Mouse (Mus musculus) ovary, adult 10 weeks (tissue): ENCODE measurements around the gene Eaf1. TPM values are rescaled to one million over a fixed set of nuclear protein-coding genes. Genes with fewer than 3 reads are reported as not detected.

Experiments
- polyA plus RNA-seq: library from polyadenylated mRNA; stranded (reverse); fragments of 350-450 nt; fragmentation: Illumina TruSeq; extraction: RNeasy Lipid Tissue Mini Kit (QIAGEN cat#74804); gene quantifications from one replicate; pipeline ENCODE4 v1.2.3, GENCODE M21; 2014

The Eaf1 gene
- polyA plus RNA-seq: 44.0 TPM

GRCm38 (mm10) chr14:31494349-31494974 is at the start of gene Eaf1:
Gene Eaf1, plus strand, starts transcription at chr14:31494399.

GRCm38 (mm10) chr14:31494975-31495455 is 816 bp downstream of the Eaf1 start, which contains the start of gene Mettl6:
Gene Mettl6, minus strand, starts transcription at chr14:31495040.

Other genes starting within 250 kb of the Eaf1 start
- gene Phf7, start 243.1 kb upstream of the Eaf1 start, polyA plus RNA-seq: 9.7 TPM
- 6.2 TPM for gene Bap1, start 242.9 kb upstream of the Eaf1 start, polyA plus RNA-seq
- 0.29 TPM for gene Dnah1, start 170.5 kb upstream of the Eaf1 start, polyA plus RNA-seq
- gene Capn7, start 157.8 kb upstream of the Eaf1 start, polyA plus RNA-seq: 142 TPM
- gene Sh3bp5, start 58.3 kb upstream of the Eaf1 start, polyA plus RNA-seq: 73.6 TPM
- gene Mettl6, start 641 bp downstream of the Eaf1 start, polyA plus RNA-seq: 90.1 TPM
- not detected for gene Colq, start 96.9 kb downstream of the Eaf1 start, polyA plus RNA-seq
- gene Gm49387, start 146.5 kb downstream of the Eaf1 start, polyA plus RNA-seq: not detected
- 5.4 TPM for gene Btd, start 146.6 kb downstream of the Eaf1 start, polyA plus RNA-seq
- gene Hacl1, start 146.9 kb downstream of the Eaf1 start, polyA plus RNA-seq: 11.9 TPM